Mouse (Mus musculus) olfactory bulb, adult 2 months (tissue): ENCODE measurements at regions not wholly inside any gene's neighbourhood (a gene's known extent, or its start where the extent isn't known, plus 50 kb on each side); places are given as distances from the start of the nearest gene placed in this dataset.

Experiments
- CTCF ChIP-seq: fragments of 200-500 bp; IDR thresholded peaks from 2 replicates; pipeline ENCODE4 v1.5.1; 2012; ENCODE audit warnings: low read depth, mild to moderate bottlenecking, low read length, moderate library complexity; ENCODE audit not compliant: insufficient read depth
- POLR2A ChIP-seq: fragments of 200-500 bp; IDR thresholded peaks from 2 replicates; pipeline ENCODE4 v1.6.1; 2012; ENCODE audit warnings: mild to moderate bottlenecking, low read depth, low read length, moderate library complexity; ENCODE audit not compliant: insufficient read depth

GRCm38 (mm10) chr13:43862586-43862985 is 78.0 kb downstream of the Cd83 start:
- TF ChIP-seq CTCF (no peak), POLR2A (no peak)
